Mouse (Mus musculus): ENCODE results near the gene Gm11939.

GRCm38 (mm10) chr11:99580636-99581035, 21.4 kb upstream of the Gm11939 start, which contains the start of gene Krtap1-5:
- TF ChIP-seq CTCF (IDR thresholded peaks at IDR 0.05) (no peak), POLR2A (IDR thresholded peaks at IDR 0.05; ENCODE audit: insufficient read depth, low read depth, low read length) (no peak)

Measured in heart, adult 2 months (tissue).